Mouse (Mus musculus) gastrocnemius, postnatal 4 days (tissue): ENCODE data around the gene Dgcr2. TPM values are rescaled to one million over a fixed set of nuclear protein-coding genes. Genes with fewer than 3 reads are reported as not detected.

Experiments used
- DNase-seq, 2 experiments: peaks; one replicate each; pipeline ENCODE4 v3.0.0; 2021 to 2022; ENCODE audit warnings: low spot score in 2 of 2, mixed read lengths in 2 of 2
- total RNA-seq, 2 experiments: library from RNA; stranded (reverse); gene quantifications; 2 replicates each; pipeline ENCODE4 v1.2.3; 2021

Gene Dgcr2
- total RNA-seq, 2 experiments from 2014 or later = 52.3 to 54.2 TPM

DNA sequence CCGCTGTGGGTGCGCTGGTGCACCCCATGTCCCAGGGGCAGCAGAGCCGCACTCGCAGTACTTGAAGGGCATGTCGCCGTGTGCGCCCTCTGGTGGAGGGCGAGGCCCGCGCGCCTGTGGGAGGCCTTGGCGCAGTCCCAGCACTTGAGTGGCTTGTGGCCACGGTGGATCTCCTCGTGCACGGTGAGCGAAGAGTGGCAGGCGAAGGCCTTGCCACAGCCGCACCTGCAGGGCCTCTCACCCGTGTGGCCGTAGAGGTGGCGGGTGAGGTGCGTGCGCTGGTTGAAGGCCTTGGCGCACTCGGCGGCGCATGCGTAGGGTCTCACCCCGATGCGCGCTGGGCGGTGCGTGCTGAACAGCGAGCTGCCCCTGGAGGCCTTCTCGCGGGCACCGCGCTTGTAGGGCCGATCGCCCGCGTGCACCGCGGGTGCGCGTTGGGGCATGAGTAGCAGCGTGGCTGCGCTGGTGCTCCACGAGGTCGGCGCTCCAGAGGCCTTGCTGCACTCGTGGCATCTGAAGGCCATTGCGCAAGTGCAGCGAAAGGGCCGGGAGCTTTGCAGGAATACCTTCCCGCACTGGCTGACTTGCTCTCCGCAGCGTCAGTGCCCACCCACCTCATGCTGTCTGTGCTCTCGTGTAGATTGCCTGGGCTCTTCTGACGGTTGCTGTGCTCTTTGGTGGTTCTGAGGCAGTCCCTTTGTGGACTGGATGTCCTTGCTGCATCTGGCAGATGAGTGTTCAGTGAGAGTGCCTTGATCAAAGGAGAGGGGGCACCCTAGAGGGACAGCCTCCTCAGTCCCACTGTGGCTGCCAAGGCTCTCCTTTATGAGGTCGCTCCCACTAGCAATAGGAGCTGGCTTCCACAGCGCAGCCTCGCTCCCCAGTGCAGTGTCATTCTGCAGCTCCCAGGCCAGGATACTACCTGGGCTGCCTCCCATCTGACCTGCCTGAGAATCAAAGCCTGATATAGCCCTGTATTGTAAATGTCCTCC is 82.7 kb downstream of the Dgcr2 start:
- peak in 1 of 2 experiments; percentile 71 for DNase-seq

DNA sequence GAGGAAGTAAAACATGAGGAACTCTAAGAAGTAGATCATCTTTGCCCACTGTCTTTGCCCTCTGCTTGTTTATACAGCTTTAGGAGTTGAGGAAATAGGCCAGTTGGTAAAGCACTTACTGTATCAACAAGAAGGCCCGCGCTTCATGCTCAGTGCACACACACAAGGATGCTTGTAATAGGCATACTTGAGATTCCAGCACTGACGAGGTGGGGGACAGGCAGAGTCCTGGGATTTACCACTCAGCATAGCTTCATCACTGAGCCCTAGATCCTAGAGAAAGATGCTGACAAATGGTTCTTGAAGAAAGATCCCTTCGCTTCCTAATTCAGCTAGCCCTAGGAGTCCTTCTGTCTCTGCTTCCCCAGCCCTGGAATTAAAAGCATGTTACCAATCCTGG is 85.2 kb downstream of the Dgcr2 start:
- DNase-seq = no peak

DNA sequence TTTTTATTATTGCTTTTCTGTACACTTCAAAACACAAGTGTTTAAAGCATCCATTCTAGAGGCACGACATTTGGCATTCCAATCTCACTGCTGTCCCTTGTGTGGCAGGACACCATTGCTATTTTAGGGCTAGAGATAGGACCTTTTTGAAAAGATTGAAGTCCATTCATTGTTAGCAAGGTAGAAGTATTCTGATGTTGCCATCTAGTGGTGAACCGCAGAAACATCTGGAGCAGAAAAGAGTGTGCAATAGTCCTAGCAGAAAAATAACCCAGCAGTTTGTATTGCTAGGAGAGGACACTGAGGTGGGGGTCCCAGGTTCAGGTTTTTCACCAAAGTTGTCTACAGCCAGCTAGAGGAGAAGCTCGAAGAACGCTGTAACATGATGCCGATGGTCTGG is 86.2 kb downstream of the Dgcr2 start:
- DNase-seq = no peak

DNA sequence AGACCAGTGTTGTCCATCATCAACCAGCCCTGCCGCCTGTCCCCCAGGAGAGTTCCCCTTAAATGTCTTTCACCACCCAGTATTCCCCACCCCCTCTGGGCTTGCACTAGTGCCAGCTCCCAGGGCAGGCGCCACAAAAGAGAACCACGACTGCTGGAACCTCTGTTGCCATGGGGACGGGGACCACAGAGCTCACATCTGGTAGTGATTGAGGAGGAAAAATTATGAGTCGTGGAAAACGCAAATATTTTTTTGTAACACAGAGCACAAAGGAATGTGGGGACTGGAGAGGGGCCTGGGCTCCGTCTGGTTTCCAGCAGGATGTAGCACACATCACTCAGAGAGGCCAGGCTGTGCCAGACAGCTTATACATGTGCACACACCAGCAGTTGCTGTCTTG is 88.7 kb downstream of the Dgcr2 start:
- DNase-seq = peak; percentile 71 to 87

DNA sequence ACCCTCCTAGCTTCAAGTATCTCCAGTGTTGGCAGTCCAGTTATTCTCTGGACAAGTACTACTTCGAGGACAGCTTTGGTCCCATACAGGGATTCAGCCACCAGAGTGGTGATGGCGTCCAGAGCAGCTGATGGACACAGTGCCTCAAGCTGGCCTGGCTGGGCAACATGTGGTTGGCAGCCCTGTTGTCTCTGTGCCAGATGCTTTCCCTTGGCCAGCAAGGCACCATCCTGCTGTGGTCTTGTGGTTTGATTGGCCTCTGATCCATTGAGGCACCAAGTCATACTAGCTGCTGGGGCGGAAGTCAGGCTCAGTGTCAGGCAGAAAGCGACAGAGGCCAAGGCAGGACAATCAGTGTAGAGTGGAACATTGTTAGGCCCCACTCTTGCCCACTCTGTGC is 89.2 kb downstream of the Dgcr2 start:
- no peak for DNase-seq

DNA sequence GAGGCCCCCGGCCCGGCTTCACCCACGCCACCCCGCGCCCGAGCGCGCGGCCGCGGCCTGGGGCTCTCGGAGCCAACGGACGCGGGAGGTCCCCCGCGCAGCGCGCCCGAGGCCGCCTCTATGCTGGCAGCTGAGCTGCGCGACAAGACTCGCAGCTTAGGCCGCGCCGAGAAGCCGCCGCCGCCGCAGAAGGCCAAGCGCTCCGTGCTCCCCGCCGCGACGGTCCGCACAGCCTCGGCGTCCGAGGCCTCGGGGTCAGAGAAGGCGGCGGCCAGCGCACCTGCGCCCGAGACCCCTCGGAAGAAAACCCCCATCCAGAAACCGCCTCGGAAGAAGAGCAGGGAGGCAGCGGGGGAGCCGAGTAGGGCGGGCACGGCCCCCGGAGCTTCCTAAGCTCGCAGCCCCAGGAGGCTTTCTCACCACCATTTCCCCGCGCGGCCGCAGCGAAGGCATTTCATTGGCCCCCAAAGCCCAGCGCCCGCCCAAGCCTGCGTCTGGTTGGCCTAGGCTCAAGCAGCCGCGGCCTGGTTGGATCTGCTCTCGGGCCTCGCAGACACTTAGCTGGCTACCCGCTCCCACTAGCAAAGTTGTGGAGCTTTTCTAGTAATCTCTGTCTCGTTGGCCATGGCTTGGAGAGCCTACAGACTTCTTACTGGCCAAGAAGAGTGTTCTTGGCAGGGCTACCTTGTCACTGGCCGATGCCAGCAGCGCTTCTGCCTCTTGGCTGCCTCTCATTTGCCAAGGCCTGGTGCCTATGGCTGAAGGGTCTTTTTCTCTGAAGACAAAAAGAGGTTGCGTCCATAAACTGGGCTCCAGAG is 91.0 kb downstream of the Dgcr2 start:
- DNase-seq = peak; percentile 81 to 87

DNA sequence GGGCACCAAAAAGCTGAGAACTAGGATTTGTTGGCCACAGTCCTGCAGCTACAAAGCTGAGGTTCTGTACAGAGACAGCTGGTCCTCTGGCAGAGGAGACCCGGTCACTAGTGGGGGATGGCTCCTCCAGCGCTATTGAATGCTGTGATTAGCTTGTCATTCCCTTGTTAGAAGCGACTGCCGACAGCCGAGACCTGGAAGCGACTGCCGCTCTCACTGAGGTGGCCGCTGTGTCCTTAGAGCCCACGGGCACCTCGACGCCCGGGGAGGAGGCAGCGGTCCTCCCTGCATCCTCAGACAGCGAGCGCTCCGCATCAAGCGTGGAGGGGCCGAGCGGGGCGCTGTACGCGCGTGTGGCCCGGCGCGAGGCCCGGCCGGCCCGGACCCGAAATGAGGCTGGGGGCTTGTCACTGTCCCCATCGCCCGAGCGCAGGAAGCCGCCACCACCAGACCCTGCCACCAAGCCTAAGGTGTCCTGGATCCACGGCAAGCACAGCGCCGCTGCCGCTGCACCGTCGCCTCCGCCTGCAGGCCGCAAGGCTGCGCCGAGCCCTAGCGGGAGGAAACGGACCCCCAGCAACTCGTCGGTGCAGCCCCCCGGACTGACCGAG is 91.7 kb downstream of the Dgcr2 start:
- DNase-seq = no peak

DNA sequence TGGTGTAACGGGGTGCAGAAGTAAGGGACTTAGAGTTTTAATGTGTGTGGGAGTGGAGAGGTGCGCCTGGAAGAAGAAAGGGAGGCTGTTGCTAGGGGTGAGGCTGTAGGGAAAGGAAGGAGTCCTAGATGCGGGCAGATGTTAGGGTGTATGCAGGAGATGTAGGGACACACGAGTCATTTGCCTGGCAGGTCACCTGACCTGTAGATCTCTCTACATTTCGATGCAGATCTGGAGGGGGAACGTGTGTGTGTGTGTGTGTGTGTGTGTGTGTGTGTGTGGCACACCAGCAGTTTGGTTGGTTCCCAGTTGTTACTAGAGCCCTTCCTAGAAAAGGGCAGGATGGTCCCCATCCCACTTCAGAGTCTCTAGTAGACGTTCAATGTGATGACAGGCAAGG is 93.4 kb downstream of the Dgcr2 start:
- DNase-seq = no peak

DNA sequence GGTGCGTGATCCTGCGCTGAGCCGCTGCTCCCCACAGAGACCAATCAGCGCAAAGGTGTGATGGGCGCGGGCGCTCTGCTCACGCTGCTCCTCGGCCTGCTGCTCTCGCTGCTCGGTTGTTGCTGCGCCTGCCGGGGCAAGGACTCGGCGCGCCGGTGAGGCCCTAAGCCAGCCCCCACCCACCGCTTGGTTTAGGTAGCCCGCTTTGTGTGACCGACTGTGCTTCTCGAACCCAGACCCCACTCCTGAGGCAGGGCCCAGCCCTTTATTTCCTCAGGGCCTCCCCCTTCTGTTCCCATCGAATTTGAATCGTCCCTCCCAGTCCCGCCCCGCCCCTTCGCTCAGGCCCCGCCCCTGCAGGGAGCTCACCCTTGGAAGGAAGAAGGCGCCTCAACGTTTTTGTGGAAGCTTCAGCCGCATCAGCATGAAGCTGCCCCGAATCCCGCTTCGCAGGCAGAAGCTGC is 93.9 kb downstream of the Dgcr2 start:
- peak in 1 of 2 experiments; percentile 32 for DNase-seq

DNA sequence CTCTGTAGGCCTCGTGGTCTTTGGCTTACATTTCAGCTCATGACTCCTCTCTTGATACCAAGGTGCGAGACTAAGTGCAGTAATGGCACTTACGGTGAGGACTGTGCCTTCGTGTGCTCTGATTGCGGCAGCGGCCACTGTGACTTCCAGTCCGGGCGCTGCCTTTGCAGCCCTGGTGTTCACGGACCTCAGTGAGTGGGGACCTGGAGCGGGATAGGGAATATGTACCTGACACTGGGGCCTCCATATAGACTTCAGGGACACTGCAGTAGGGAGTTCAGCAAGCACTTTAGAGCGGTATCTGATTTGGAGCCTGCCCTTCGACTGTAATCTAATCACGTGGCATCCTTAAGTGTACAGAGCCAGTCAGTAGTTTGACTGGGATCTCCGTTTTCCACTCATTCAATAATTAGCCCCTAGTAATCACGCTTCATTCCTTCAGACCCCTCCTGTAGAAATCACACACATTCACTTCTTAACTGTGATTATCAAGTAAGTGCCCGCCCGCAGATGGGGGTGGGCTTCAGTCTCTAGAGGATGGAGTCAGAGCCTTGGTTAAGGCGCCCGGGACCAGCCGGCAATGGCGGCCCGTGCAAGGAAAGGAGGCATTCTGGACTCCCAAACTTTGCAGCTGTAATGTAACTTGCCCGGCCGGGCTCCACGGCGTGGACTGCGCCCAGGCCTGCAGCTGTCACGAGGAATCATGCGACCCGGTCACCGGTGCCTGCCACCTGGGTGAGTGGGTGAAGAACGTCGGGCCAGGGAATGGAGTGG is 94.5 kb downstream of the Dgcr2 start:
- no peak for DNase-seq

DNA sequence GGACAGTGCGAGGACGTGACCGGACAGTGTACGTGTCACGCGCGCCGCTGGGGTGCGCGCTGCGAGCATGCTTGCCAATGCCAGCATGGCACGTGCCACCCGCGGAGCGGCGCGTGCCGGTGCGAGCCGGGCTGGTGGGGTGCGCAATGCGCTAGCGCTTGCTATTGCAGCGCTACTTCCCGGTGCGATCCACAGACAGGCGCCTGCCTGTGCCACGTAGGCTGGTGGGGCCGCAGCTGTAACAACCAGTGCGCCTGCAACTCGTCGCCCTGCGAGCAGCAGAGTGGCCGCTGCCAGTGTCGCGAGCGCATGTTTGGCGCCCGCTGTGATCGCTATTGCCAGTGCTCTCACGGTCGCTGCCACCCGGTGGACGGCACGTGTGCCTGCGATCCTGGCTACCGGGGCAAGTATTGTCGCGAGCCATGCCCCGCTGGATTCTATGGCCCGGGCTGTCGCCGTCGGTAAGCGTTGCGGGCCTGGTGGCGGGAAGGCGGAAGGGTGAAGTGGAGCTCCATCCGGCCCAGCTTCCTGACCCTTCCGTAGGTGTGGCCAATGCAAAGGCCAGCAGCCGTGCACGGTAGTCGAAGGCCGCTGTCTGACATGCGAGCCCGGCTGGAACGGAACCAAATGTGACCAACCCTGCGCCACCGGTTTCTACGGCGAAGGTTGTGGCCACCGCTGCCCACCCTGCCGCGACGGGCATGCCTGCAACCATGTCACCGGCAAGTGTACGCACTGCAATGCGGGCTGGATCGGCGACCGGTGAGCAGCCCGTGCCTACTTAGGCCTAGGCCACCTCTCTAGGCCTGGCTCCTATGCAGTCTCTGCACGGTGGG is 95.3 kb downstream of the Dgcr2 start:
- no peak for DNase-seq

DNA sequence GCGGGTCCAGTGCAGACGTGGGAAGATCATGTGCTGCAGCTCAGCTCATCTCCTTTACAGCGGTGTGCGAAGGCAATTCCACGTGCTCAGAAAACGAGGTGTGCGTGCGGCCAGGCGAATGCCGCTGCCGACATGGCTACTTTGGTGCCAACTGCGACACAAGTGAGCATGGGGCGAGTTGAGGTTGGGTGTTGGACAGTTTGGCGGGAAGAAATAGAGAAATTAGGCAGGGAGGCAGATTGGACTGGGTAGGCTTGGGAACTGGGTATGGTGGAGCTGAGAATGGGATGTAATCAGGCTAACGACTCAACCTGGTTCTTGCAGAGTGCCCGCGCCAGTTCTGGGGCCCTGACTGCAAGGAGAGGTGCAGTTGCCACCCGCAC is 95.9 kb downstream of the Dgcr2 start:
- DNase-seq = no peak

DNA sequence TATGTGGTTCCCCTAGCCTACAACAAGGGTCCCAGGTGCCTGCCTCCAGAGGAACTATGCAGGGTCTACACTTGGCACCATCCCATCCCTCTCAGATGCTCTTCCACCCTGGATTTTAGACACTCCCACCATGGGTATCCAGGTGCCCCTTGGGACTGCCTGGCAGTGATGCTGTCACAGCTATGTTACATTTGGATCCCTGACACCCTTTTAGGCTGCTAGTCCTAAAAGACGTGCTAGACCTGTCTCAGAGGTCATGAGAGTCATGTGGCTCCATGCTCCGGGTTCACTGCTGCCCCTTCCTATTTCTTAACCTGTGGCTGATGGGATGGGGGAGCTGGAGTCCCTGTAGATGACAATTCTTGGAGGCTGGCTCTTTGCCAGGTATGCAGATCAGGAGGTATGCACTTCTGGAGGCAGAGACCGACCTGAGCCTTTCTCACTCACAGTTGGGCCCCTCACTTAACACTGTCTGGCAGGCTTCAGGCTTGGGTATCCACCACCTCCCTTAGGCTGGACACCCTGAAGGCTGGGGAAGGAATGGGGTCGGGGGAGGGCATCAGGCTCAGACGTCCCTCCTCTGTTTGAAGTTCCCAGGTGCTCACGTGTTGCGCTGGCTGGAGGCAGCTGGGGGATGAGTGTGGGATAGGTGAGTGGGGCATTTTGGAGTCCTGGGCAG is 96.4 kb downstream of the Dgcr2 start:
- no peak for DNase-seq

DNA sequence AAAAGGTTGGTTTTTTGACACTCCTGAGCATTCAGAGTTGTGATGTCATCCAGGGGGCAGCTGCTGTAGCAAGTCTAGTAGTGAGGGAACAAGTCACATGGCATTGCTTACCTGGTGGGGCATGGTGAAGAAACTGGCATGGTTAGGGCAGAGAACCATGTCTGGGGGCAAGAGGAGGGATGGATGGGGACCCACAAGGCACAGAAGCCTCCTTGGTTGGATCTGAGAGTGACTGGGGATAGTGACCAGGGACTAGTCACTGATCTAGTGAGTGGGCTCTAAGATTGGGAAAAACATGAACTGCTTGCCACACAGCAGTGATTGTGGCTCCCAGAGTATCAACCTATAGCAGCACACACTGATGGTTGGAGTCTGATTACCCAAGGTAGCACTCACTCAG is 98.8 kb downstream of the Dgcr2 start:
- no peak for DNase-seq

DNA sequence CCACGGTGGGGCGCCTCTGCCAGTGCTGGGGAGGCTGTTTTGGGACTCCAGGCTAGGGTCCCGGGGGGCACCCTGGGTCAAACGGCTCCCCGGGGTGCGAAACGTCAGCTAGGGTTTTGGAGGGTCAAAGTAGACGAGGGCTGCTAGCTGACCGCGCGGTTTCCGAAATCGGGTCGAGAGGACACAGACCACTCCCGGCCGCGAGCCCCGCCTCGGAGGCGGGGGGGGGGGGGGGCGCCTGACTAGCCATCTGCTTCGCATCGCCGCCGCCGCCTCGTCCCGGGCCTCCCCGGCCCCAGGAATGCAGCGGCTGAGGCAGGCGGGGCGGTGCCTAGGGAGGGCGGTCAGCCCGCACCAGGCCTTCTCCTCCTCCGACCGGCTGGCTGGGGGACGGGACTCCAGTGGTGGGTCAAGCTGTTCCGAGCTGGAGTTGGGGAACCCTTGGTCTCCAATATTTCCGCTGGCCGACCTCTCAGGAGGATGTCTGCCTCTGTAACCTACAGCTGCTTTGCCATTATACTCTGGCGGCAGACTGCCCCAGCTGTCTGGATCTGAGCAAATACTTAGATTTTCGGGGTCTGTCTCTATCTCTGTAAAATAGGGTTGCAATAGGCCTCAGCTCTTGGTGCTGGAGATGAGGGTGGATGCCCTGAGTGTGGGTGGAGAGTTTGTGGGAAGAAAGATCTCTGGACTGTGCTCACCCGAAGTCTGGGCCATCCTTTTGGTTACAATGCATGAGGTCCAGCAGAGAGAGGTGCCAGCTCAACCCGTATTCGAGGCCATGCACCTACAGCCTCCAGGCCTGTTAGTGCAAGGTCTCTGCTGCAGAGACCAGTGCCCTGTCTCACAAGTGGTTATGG is 99.8 kb downstream of the Dgcr2 start:
- peak; percentile 67 to 82 for DNase-seq

DNA sequence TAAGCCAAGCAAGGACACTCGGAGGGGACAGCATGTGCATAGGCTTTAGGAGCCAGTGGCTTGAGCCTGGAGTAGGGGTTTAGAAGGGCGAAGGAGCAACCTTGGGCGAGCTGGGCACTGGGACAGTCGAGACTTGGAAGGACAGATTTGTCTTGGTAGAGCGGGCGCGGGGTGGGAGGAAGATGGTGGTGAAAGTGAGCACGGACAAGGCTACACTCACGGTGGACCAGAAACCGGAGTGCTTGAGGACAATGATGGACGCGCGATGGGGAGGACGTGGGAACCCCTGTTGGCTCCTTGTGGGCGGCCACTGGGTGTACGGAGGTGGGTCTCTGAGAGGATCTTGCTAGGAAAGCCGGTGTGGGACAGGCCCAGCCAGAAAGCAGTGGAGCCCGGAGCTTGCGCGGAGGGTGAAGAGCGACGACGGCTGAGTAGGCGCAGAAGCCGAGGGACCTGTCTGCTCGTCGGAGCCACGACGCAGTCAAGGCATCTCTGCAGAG is 100.5 kb downstream of the Dgcr2 start:
- DNase-seq = peak in 1 of 2 experiments; percentile 48

DNA sequence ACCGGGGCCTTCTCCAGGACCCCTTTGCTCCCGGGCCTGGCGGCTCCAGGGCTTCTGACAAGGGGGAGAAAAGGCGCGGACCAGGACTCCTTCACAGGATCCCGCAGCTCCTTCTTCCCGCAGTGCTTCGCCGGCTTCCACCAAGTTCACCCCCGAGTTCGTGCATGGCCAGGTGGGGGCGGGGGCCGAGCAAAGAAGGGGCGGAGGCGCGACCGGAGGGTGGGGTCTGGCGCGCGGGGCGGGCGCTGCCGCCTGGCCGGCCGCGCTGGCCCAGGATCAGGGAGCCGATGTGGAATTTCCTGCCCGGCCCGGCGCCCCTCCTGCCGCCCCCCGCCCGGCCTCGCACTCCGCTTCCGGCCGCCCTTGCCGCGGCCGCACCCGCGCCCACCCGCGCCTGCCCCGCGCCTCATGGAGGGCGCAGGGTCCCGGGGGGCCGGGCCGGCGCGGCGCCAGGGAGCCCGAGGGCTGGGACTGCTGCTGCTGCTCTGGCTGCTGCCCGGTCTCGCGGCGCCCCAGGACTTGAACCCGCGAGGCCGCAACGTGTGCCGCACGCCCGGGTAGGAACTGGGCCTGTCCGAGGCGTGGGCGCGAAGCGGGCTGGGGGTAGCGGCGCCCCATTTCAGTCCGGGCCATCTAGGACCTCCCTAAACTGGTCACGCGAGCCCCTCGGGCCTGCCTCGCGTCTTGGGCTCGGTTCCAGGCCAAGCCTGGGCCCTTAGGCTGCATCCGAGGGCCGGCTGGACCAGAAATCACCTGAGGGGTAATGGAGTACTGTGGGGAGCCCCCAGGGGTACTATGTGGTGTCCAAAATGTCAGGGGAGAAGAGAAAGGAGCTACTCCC is 101.2 kb downstream of the Dgcr2 start, which contains the start of gene Scarf2:
Gene Scarf2 (plus strand): TSS at position 312 of the 841 bp plus-strand sequence.
- peak; percentile 67 to 80 for DNase-seq
